Comparison of ENCODE assay signal across 8 mouse cellular contexts in genomic region chr2:105252824-105253223, GRCm38 (mm10). TPM values are rescaled to one million over a fixed set of nuclear protein-coding genes. Genes with fewer than 3 reads are reported as not detected.
A peak's percentile ranks its signal among the peaks of the same experiment; 100 is the strongest.
DNase-seq lines count a peak whose midpoint lies in the region; ATAC-seq lines count a peak whose summit lies in the region.

No protein-coding gene starts in this region.

- H3K4me1 ChIP-seq in neural tube, embryonic 11.5 days (ENCODE audit: control insufficient read depth, insufficient read depth, low read length): no peaks in the 10 kb centered on the region

- no peaks in the 10 kb centered on the region for H3K9me3 ChIP-seq in neural tube, embryonic 11.5 days (ENCODE audit: control insufficient read depth, low read length)

- H3K4me2 ChIP-seq in neural tube, embryonic 11.5 days (ENCODE audit: low read depth): no peak overlapping the region

- 69% methylated on average over 7 of the region's 7 CpGs for WGBS in neural tube, embryonic 11.5 days
- WGBS in large intestine, adult 2 months: 38% methylated on average over 7 of the region's 7 CpGs

- peak; percentile 31 for DNase-seq in heart, adult 11 months
- DNase-seq in heart, adult 8-10 months (ENCODE audit: low spot score): no peak
- DNase-seq in neural tube, embryonic 11.5 days (ENCODE audit: low spot score): no peak
- DNase-seq in neural tube, embryonic 10.5 days (ENCODE audit: extremely low spot score, low spot score): no peak
- peak; percentile 4 for DNase-seq in large intestine, adult 2 months (ENCODE audit: low read depth, low spot score)
- DNase-seq in yolk sac, embryonic 10.5 days (ENCODE audit: low spot score): peak; percentile 36
- DNase-seq in left cerebral cortex, adult 11 months (ENCODE audit: low spot score): no peak
- no peak for DNase-seq in spleen, adult 12 weeks (ENCODE audit: low spot score)

- H3K27me3 ChIP-seq in neural tube, embryonic 11.5 days (ENCODE audit: control insufficient read depth, insufficient read depth, low read length): no peaks in the 10 kb centered on the region

- H3K4me3 ChIP-seq in neural tube, embryonic 11.5 days (ENCODE audit: low read depth, low read length): no peak overlapping the region

- no peaks in the 10 kb centered on the region for H3K36me3 ChIP-seq in neural tube, embryonic 11.5 days (ENCODE audit: control insufficient read depth, insufficient read depth, low read length)

- H3K27ac ChIP-seq in neural tube, embryonic 11.5 days (ENCODE audit: low read depth, low read length): no peak overlapping the region

- H3K9ac ChIP-seq in neural tube, embryonic 11.5 days (ENCODE audit: low read length): no peak overlapping the region

- ATAC-seq in neural tube, embryonic 11.5 days (ENCODE audit: insufficient read depth, low FRiP score, low TSS enrichment): peak; percentile 79

RNA-seq across cellular contexts. Expression of gene Them7, which starts 28.7 kb away (rescaled TPM):
- total RNA-seq in heart, adult 8-10 months (2022): 1 to 10 TPM; 2.2 to 3.0 (median 2.6) TPM
- polyA plus RNA-seq in neural tube, embryonic 11.5 days (2014; fragmentation: Nextera tagmentation; extraction: Ambion mirVana): 0.73 and 0.84 TPM in 2 replicates
- 0.51 and 0.99 TPM in 2 replicates for polyA plus RNA-seq in large intestine, adult 2 months (2012; rRNA removed)

Comparison
In these comparisons a context has a peak if more than half of its experiments do, and no peak if none do; other contexts are left out.
1. DNase-seq: peak in heart, adult 11 months (single experiment), large intestine, adult 2 months (single experiment) and yolk sac, embryonic 10.5 days (single experiment); none in heart, adult 8-10 months (single experiment), neural tube, embryonic 11.5 days (single experiment), neural tube, embryonic 10.5 days (single experiment), left cerebral cortex, adult 11 months (single experiment) and spleen, adult 12 weeks (single experiment).